Mouse (Mus musculus) retina, postnatal 7 days (tissue): ENCODE data around the gene Nr1d1.

Source experiments
- DNase-seq: peaks from one replicate; pipeline ENCODE4 v3.0.0-alpha.2; 2012; ENCODE audit warnings: low read depth, low spot score

The Nr1d1 gene

DNA sequence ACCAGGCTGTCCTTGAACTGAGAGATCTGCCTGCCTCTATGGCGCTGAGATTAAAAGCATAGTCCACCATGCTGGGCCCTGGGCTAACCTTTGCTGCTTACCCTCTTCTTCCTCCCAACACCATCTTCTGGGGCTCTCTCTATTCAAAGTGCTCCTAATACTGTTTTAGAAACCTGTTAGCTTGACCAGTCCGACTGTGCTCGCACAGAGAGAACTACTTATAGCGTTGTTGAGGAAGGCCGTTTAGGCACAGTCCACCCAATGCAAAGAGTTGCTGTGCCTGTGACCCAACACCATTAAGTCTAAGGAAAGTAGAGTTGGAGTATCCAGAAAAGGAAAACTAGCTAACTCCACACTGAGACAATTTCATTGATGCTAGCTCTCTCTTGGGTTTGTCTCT is 13.0 kb upstream of the Nr1d1 start:
- DNase-seq = no peak

DNA sequence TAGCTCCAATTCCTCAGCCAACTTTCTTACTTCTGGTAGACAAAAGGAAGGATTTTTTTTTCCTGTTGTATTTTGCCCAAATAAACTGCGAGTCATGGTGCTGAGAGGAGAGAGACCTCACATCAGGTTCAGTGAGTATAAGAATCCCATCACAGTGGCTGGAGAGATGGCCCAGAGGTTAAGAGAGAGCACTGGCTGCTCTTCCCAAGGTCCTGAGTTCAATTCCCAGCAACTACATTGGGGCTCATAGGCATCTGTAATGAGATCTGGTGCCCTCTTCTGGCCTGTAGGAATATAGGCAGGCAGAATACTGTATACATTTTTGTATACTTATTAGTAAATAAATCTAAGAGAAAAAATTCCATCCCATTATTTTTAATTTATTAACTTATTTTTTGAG is 12.6 kb upstream of the Nr1d1 start:
- no peak for DNase-seq

DNA sequence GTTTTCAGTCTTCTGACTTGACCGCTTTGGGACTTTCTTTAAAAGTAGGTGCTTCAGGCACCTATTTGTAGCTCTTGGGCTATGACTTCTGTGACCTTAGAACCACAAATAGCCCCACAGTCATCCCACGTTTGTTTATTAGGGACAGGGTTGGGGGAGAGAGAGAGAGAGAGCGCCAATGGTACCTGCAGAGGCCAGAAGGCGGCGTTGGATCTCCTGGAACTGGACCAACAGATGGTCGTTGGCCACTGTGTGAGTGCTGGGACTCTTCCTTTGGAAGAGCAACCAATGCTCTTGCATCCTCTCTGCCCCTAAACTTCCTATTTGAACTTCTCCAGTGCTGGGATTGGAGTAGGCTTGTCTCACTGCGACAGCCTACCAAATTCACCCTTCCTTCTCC is 12.1 kb upstream of the Nr1d1 start:
- no peak for DNase-seq

DNA sequence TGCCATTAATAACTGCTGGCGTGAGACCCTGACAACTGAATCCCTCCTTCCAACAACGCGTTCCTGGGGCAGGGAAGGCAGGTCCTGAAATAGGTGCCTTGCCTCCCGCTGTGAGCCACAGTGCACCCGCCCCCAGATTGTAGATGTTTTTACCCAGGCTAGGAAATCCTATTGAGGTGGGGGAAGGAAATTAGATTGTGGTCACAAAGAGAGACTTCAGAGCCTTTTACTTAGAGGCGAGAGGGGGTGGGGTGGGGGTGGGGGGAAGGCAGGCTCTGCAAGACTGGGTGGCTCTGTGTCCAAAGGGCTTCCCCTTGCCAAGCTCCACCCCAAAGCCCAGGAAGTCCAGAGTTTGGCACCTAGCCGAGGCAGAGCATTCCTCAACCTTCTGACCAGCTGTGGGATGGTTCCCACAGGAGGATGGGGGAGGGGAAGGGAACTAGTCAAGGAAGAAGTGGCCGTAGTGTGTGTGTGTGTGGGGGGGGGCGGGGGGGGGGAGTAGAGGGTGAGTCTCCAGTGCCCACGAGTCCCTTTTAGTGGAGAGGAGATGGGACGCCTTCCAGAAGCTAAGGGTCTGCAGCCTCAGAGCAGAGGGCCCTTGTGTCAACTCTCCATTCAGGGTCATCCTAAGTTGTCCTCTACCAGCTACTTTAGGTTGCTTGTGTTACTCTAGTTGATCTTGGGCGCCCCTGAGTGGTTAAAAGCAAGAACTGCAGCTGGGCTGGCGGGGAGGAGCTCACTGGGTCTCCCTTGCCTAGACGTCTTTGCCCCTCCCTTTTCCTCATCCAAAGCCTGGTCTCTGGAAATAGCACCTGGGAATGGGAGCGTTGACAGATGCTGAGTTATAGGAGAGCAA is 11.5 kb upstream of the Nr1d1 start:
- peak; percentile 90 for DNase-seq

DNA sequence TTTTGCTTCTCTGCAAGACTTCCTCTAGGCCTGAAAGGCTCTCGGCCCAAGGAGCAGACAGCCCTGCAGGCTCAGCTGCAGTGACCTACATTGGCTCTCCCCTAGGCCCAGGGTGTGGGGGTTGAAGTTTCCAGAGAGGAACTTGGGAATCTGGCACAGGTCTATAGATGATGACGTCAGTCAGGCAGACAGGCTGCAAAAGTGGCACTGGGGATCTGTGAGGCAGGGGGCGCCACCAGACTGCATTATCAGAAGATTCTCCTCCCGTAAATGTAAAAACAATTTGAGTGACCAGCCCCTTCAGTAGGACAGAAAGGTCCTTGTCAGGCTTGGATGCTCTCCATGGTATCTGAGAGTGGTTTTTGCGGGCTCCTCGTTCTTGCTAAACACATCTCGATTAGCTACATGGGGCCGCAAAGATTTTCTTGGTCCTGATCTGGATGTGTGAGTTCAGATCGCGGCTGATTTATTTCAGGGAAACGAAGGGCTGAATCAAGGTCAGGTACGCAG is 10.7 kb upstream of the Nr1d1 start:
- no peak for DNase-seq

DNA sequence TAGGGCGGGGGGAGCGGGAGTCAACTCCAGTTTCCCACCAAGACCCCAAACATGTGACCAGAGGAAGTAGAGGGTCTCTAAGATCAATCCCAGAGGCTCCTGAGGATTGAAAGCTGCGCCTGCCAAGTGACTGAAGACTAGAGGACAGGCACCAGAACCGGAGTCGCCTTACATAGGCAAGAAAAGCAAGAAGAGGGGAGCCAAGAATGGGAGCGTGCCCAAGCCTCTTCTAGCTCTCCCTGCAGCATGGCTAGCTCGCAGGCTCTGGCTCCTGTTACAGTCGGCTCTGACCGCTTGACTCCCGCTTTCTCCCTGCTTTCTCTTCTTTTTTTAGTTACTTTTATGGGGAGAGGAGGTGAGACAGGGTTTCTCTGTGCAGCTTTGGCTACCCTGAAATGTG is 10.1 kb upstream of the Nr1d1 start:
- no peak for DNase-seq

DNA sequence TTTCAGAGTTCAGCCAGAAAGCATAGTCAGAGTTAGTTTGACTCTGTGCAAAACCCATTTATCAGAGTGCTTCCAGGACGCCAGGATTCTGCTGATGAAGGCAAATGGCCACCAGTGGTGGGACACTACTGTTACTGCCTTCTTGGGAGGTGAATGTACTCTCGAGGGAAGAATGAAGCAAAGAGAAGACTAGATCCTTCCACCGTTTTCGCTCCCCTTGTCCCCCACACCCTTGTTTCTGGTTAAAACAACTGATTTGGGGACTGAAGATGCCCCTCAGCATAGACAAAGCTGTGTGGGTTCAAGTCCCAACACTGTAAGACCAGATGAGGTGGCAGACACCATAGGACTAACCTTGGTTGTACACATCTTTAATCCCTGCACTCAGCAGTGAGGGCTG is 9.0 kb upstream of the Nr1d1 start:
- no peak for DNase-seq

DNA sequence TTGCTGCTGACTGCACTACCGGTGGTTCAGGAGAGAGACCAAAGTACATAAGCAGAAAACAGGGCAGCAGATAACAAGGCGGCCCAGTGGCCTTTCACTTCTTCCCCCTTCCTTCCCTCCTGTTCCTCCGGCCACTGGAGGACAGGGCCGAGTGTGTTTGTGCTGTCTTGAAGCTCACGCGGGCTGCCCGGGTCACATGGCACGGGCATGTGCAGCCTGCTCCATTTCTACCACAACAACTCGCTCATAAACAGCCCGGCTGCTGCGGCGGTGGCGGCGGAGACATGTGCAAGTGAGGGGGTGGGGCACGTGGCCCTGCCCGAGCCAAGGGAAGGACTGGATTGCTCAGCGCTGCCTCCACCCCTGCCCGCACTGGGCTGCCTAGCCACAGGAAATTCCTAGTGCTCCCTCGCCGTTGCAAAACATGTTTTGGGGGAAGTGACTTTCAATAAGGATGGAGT is 8.1 kb upstream of the Nr1d1 start:
- DNase-seq = no peak

DNA sequence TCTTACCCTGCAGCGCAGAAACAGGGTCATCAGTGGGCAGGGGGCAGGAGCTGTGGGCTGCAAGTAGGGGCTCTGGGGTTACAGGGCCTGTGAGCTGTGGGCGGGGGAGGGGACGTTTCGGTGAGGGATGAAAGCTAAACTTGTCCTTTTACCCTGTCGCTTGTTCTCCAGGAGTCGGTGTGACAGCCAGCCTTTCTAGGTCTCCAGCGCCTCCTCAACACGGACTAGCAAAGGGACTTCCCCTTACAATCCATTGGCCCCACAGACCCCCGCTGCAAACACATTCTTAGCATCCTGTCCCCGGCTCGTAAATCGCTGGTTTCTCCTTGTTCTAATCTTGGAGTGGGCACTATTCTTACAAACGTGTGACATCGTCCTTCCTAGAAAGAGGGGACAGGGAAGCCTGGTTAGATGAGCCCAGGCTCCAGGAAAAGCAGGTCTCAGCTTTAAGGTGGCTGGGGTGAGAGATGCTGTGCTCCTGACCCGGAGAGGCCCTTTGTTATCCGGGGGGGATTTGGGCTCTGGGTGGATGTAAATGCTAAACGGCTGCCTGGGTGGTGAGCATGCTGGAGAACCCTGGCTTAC is 7.6 kb upstream of the Nr1d1 start:
- DNase-seq = no peak

DNA sequence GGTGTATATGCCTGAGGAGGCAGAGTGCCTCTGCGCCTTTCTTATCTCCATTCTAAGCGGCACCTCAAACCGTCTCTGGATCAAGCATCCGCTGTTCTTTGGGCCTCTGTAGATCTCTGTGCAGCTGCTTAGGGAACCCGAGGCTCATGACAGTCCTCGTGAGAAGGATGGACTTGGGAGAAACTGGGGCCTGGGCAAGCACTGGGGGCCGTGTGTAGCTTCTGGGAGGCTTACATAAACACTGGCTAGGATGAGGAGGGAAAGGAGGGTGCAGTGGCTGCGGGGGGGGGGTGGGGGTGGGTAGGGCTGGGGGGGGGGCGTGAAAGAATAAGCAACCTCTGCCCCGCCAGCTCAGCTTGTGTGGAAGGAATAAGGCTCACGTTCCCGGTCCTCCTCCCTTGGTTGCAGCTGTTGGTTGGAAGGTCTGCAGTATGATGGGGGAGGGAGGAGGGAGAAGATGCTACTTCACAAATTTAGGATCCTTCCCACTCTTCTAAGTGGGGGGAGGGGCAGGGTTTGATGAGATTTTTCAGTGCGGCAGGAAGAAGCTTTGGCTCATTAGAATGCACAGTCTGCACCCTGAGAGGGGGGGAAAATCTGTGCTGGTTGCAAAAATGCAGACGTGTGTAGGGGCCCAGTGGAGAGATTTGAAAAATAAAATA is 6.8 kb upstream of the Nr1d1 start:
- no peak for DNase-seq

DNA sequence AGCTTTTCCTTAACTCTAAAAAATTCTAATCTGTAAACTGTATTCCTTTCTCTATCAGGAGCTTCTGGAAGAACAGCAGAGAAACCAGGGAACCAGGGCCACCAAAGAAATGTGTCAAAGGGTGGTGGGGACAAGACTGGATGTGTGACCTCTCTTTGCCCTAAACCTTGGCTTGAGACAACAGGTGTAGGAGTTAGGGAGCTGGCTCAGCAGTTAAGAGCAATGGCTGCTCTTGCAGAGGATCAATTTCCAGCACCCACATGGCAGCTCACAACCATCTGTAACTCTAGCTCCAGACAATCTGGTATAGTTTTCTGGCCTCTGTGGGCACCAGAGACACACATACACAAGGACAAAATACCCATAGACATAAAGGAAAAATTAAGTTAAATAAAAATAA is 2.8 kb upstream of the Nr1d1 start:
- no peak for DNase-seq

DNA sequence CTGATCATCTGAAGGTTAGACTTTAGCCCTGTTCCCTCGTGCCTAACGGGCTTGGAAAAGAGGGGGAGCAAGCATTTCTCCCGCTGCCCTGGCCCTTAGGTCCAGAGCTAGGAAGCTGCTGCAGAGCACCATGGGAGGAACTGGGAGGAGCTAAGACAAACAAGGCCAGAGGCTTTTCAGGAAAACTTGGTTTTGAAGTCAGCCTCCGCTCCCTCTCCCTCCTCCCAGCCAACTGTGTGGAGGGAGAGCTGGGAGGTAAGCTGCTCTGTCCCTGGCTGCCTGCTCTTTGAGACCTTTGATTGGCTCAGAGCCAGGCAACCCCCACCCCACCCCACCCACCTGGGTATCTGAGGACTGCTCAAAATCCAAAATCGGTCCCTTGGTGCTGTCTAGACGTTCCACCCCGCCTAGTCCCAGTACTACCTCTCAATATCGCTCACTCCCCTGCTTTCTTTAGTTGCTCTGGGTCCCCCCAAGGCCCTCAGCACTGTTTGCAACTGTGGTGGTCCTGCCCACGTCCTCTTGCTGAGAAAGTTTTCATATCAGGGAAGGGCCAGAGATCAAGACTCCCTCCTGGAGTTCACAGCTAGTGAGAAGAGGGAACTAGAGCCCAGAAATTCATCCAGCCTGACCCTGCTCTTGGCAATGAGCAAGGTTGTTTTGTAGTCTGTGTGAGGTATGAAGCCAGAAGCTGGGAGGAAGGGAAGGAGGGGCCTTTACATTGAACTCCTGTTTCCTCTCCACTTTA is 1.9 kb upstream of the Nr1d1 start:
- DNase-seq = no peak

DNA sequence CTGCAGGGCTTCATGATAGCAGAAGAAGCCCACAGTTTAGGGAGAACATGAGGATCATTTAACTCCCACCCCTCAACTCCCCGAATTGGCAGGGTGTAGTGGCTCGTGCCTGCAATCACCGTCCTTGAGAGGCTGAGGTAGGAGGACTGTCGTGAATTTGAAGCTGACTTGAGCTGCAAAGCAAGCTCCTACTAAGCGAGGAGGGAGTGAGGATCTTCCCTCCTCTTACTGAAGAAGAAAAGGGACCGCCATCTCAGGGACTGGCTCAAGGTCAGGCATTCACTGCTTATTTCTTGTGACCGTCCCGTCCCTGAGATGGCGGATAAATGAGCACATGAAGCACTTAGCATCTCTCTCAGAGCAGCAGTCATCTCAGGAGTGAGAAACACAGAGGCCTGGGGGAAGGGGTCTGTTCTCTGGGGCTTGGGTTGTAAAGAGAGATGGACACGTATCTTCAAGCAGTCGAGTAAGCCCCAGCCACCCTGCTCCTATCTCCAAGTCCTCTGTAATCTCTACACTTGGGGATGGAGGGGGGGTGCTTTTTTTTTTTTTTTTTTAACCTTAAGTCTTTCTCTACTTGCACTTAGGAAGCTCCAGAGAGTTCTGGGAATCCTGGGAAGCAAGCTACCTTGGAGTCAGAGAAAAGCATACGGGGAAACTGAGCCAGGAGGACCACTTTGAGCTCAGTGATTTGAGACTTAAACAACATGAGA is 1.1 kb upstream of the Nr1d1 start:
- DNase-seq = no peak

DNA sequence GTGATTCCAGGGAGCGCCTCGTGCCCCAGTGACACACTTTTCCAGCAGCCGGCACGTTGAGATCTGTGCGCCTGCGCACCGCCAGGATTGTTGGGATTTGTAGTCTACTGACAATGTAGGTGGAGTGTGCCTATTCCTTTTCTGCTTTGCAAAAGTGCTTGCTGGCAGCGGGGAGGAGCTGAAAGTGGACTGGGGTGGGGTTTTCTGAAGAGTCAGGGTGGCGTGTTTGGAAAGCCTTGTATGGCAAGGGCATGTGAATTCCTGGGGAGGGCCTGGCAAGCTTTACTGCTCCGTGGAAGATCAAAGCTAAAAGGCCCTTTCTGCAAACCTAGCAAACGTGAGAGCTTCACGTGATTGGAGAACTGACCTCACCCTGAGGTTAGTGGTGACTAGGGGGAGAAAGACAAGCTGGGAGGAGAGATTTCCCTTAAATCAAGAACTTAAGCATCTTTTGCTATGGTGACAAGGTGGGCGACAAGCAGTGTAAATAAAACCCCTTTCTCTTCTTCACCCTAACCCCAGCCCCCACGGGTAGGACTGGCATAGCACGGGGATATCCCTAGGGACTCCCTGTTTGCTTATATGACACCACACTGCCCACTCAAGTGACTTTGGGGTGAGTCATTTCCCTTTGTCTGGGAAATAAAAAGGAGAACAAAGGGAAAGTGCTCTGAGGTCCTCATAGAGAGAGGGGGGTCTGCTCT is 367 bp upstream of the Nr1d1 start:
- peak; percentile 94 for DNase-seq

DNA sequence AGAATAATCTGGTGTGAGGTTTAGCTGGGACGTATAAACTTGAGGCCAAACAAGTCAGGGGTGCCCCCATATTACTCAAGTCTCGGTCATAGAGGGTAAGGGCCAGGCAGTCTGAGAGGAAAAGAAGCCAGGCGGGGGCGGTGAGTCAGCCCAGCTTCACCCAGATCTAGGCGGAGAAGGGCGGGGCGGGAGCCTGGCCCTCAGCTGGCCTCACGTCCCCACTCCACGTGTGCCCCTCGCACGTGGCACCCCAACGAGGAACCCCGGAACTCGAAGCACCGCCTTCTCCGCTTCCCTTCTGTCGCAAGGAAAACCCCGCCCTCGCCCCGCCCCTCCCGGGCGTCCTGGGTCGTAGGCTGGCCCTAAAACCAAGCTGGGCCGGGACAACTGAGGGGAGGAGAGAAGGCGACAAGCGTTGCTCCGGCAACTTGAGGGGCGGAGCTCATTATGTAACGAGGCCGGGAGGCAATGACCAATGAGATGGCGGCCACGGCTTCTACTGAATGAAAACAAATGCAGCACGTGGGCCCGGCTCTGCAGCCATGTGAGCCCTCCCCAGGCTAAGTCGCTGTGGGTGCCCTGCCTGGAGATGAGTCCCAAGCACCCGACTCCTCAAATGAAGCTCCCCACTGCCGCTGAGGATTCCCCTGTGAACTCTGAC is 1.4 kb downstream of the Nr1d1 start:
- peak; percentile 93 for DNase-seq

DNA sequence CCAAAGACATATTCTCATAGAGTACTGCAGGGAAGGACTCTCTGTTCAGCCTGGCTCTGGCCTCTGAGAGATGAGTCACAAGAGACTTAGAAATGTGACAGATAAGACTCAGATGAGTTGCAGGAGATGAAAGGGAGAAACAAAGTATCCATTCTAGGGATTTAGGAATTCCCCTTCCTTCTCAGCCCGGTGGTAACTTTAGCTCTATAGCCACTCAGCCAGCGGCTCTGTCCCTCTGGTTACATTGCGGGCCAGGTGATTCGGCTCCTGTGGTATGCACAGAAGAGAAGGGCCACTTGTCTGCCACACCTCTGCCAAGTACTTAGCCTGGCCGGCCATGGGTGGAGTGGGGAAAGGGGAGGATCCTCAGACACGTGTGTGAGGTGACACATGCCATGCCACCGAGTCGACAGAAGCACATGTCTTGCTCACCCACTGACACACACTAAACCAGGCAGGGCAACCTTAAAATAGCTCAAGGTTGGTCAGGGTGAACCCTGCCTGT is 2.4 kb downstream of the Nr1d1 start:
- no peak for DNase-seq

DNA sequence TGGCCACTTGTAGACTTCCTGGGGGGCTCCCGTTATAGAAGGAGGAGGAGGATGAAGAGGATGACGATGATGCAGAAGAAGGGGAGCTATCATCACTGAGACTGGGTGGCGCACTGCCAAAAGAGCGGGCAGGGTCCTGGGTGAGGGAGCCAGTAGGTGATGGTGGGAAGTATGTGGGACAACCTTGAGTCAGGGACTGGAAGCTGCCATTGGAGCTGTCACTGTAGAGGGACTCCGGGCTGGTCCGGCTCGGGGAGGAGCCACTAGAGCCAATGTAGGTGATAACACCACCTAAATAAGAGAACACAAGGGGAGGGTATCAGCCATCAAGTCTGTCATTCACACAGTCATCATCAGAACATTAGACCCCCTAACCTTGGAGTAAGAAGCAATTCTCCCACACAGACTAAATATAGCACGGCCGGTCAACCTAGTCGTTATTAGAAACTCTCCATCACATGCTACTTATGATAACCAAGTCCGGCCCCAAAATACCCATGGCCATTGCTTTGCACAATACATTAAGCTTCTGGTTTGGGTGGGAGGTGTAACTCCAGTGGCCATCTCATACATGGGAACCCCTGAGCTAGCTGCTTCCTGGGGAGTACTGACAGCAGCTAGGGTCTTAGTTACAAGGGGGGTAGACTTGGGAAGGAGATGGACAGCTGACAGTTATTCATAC is 3.1 kb downstream of the Nr1d1 start:
- no peak for DNase-seq

DNA sequence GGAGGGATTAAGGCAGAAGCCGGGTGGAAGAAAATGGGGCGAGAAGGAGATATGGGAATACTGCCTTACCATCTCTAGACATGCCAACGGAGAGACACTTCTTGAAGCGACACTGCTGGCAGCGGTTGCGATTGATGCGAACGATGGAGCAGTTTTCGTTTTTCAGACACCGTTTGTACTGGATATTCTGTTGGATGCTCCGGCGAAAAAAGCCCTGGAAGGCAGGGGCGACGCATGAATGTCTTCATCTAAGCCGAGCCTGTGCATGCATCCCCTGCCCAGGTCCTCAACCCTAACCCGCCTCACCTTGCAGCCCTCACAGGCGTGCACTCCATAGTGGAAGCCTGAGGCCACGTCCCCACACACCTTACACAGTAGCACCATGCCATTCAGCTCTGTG is 4.0 kb downstream of the Nr1d1 start:
- no peak for DNase-seq
